Mouse (Mus musculus) embryonic stem cell, embryonic (primary cell): ENCODE measurements around the gene Slc25a22.

ENCODE experiments used
- CTCF ChIA-PET, 4 experiments: fragments of 300-600 bp in 2 of 4; fragments of 350-600 bp in 2 of 4; sonication (Branson Sonifier 250); formaldehyde crosslinking; loops; one replicate each; lab custom pipeline; 2022; ENCODE audit warnings: inconsistent platforms in 2 of 4; lab: Charles Lee
- POLR2A ChIA-PET, 4 experiments: fragments of 300-600 bp in 2 of 4; fragments of 350-600 bp in 2 of 4; sonication (Branson Sonifier 250); formaldehyde crosslinking; loops; one replicate each; lab custom pipeline; 2022; ENCODE audit warnings: antibody characterized with exemption in 4 of 4, inconsistent platforms in 1 of 4; lab: Charles Lee

The Slc25a22 gene

GRCm38 (mm10) chr7:141457986-141458660 lies 20.4 kb upstream of the Slc25a22 start:
- ChIA-PET POLR2A (interaction anchor here in 3 of 4 experiments (0.6 to 38.4 kb wide), 25 partner anchors 0 to 545 kb away, joined by 3 to 944 read pairs (median 4); partner anchors contain the start of genes Rplp2 (in 3 of the 3), Cd151 (in 2 of the 3), Cend1 (in 2 of the 3) and Cracr2b (in 2 of the 3)), CTCF (interaction anchor here (0.5 to 3.8 kb wide), 44 partner anchors 9 to 913 kb away, joined by 3 to 27 read pairs (median 3); partner anchors contain the start of genes Rplp2 (in 2 of the 4), Cd151 (in 1 of the 4), Cend1 (in 1 of the 4) and Chid1 (in 1 of the 4))

- ChIA-PET CTCF (interaction anchor here (0.5 to 3.8 kb wide), 15 partner anchors 10 to 159 kb away, joined by 3 to 27 read pairs (median 6); partner anchors contain the start of genes Cd151 (in 1 of the 4), Eps8l2 (in 1 of the 4) and Rplp2 (in 1 of the 4)), POLR2A (interaction anchor here in 3 of 4 experiments (0.6 to 38.4 kb wide), 11 partner anchors 1 to 194 kb away, joined by 3 to 944 read pairs (median 8); partner anchors contain the start of genes Cd151 (in 2 of the 3), Cracr2b (in 2 of the 3), Pnpla2 (in 2 of the 3) and Polr2l (in 2 of the 3))
These were observed 19.5 kb upstream of the Slc25a22 start for GRCm38 (mm10) chr7:141457236-141457635.

- ChIA-PET CTCF (interaction anchor here in 2 of 4 experiments (0.6 to 3.2 kb wide), 5 partner anchors 12 to 118 kb away, joined by 3 to 21 read pairs (median 9); partner anchors contain the start of genes Cd151 (in 1 of the 2) and Eps8l2 (in 1 of the 2)), POLR2A (interaction anchor here in 3 of 4 experiments (0.6 to 38.4 kb wide), 9 partner anchors 1 to 51 kb away, joined by 3 to 944 read pairs (median 465); partner anchors contain the start of genes Cd151 (in 2 of the 3), Cracr2b (in 2 of the 3), Pnpla2 (in 2 of the 3) and Polr2l (in 2 of the 3))
These were observed 19.0 kb upstream of the Slc25a22 start for GRCm38 (mm10) chr7:141456739-141457138.

GRCm38 (mm10) chr7:141455610-141456314 lies 18.1 kb upstream of the Slc25a22 start:
- CTCF ChIA-PET, result interaction anchor here in 2 of 4 experiments (0.6 to 3.2 kb wide), 10 partner anchors 9 to 177 kb away, joined by 3 to 21 read pairs (median 6); partner anchors contain the start of genes Cd151 (in 1 of the 2), Pidd1 (in 1 of the 2), Rplp2 (in 1 of the 2) and Sct (in 1 of the 2)
- POLR2A ChIA-PET, result interaction anchor here (0.6 to 38.4 kb wide), 26 partner anchors 3 to 482 kb away, joined by 3 to 944 read pairs (median 6); partner anchors contain the start of genes Polr2l (in 3 of the 4), Rplp2 (in 3 of the 4), Tspan4 (in 3 of the 4) and Cd151 (in 2 of the 4)

GRCm38 (mm10) chr7:141454967-141455551 lies 17.4 kb upstream of the Slc25a22 start, which contains the start of gene Pnpla2:
TSS of gene Pnpla2 (plus strand) at chr7:141455198.
- POLR2A ChIA-PET, result interaction anchor here (0.6 to 38.4 kb wide), 33 partner anchors 4 to 482 kb away, joined by 3 to 944 read pairs (median 4); partner anchors contain the start of genes Cd151 (in 3 of the 4), Polr2l (in 3 of the 4), Rplp2 (in 3 of the 4) and Tspan4 (in 3 of the 4)
- CTCF ChIA-PET, result interaction anchor here in 2 of 4 experiments (0.6 to 3.2 kb wide), 14 partner anchors 8 to 176 kb away, joined by 3 to 21 read pairs (median 4); partner anchors contain the start of genes Cd151 (in 1 of the 2), Rplp2 (in 1 of the 2) and Sct (in 1 of the 2)

- POLR2A ChIA-PET, result interaction anchor here (0.6 to 26.7 kb wide), 14 partner anchors 10 to 238 kb away, joined by 3 to 944 read pairs (median 8); partner anchors contain the start of genes Cd151 (in 2 of the 4), Cend1 (in 2 of the 4), Cracr2b (in 2 of the 4) and Pidd1 (in 2 of the 4)
- CTCF ChIA-PET, result interaction anchor here in 1 of 4 experiments (0.7 to 3.2 kb wide), 3 partner anchors 16 to 75 kb away, joined by 3 to 15 read pairs (median 3); partner anchors contain the start of gene Slc25a22
These were observed 15.9 kb upstream of the Slc25a22 start for GRCm38 (mm10) chr7:141453636-141454035.

GRCm38 (mm10) chr7:141451928-141452327 lies 14.2 kb upstream of the Slc25a22 start:
- CTCF ChIA-PET, result interaction anchor here in 2 of 4 experiments (1.5 to 1.8 kb wide), 2 partner anchors 9 to 12 kb away, joined by 5 to 6 read pairs; no protein-coding TSS in a partner anchor
- POLR2A ChIA-PET, result interaction anchor here (0.6 to 26.7 kb wide), 23 partner anchors 8 to 235 kb away, joined by 3 to 944 read pairs (median 3); partner anchors contain the start of genes Cd151 (in 3 of the 4), Polr2l (in 3 of the 4), Taldo1 (in 3 of the 4) and Tspan4 (in 3 of the 4)

- ChIA-PET POLR2A (interaction anchor here (0.5 to 26.7 kb wide), 68 partner anchors 8 to 1606 kb away, joined by 3 to 944 read pairs (median 4); partner anchors contain the start of genes Cd151 (in 4 of the 4), Chid1 (in 3 of the 4), Cracr2b (in 3 of the 4) and Polr2l (in 3 of the 4)), CTCF (interaction anchor here (0.6 to 1.4 kb wide), 18 partner anchors 8 to 177 kb away, joined by 3 to 14 read pairs (median 4); partner anchors contain the start of gene Taldo1 (in 1 of the 4))
These were observed 9.7 kb upstream of the Slc25a22 start, which contains the start of gene Rplp2 for GRCm38 (mm10) chr7:141447110-141447991. TSS of gene Rplp2 (plus strand) at chr7:141447370.

- CTCF ChIA-PET, result interaction anchor here (0.6 to 1.4 kb wide), 13 partner anchors 9 to 167 kb away, joined by 3 to 14 read pairs (median 4); no protein-coding TSS in a partner anchor
- POLR2A ChIA-PET, result interaction anchor here (0.6 to 26.7 kb wide), 36 partner anchors 8 to 604 kb away, joined by 3 to 944 read pairs (median 6); partner anchors contain the start of genes Cd151 (in 3 of the 4), Cend1 (in 2 of the 4), Chid1 (in 2 of the 4) and Cracr2b (in 2 of the 4)
These were observed 8.7 kb upstream of the Slc25a22 start for GRCm38 (mm10) chr7:141446374-141446773.

GRCm38 (mm10) chr7:141443828-141444237 lies 6.1 kb upstream of the Slc25a22 start, which contains the start of gene Pidd1:
TSS of gene Pidd1 (minus strand) at chr7:141444025.
- CTCF ChIA-PET, result interaction anchor here in 3 of 4 experiments (0.5 to 2.9 kb wide), 23 partner anchors 8 to 228 kb away, joined by 3 to 17 read pairs (median 5); partner anchors contain the start of genes Cend1 (in 2 of the 3), Pnpla2 (in 2 of the 3), Taldo1 (in 2 of the 3) and Eps8l2 (in 1 of the 3)
- POLR2A ChIA-PET, result interaction anchor here in 3 of 4 experiments (0.9 to 21.5 kb wide), 32 partner anchors 8 to 418 kb away, joined by 3 to 465 read pairs (median 7); partner anchors contain the start of genes Cd151 (in 2 of the 3), Cend1 (in 2 of the 3), Cracr2b (in 2 of the 3) and Pnpla2 (in 2 of the 3)

- POLR2A ChIA-PET, result interaction anchor here in 3 of 4 experiments (0.6 to 21.5 kb wide), 41 partner anchors 8 to 417 kb away, joined by 3 to 465 read pairs (median 5); partner anchors contain the start of genes Pnpla2 (in 3 of the 3), Cd151 (in 2 of the 3), Cend1 (in 2 of the 3) and Cracr2b (in 2 of the 3)
These were observed 5.6 kb upstream of the Slc25a22 start for GRCm38 (mm10) chr7:141443081-141443821.

GRCm38 (mm10) chr7:141442199-141442598 lies 4.5 kb upstream of the Slc25a22 start:
- ChIA-PET POLR2A (interaction anchor here in 3 of 4 experiments (0.6 to 21.5 kb wide), 25 partner anchors 8 to 391 kb away, joined by 3 to 465 read pairs (median 6); partner anchors contain the start of genes Cd151 (in 2 of the 3), Cracr2b (in 2 of the 3), Pnpla2 (in 2 of the 3) and Cend1 (in 1 of the 3)), CTCF (interaction anchor here in 3 of 4 experiments (0.7 to 2.9 kb wide), 21 partner anchors 10 to 173 kb away, joined by 3 to 17 read pairs (median 5); partner anchors contain the start of genes Cend1 (in 1 of the 3), Polr2l (in 1 of the 3), Taldo1 (in 1 of the 3) and Tspan4 (in 1 of the 3))

More at GRCm38 (mm10) chr7:141443081-141443821, 5.6 kb upstream of the Slc25a22 start:
- CTCF ChIA-PET, result interaction anchor here (0.5 to 2.9 kb wide), 31 partner anchors 9 to 227 kb away, joined by 3 to 17 read pairs (median 5); partner anchors contain the start of genes Cend1 (in 2 of the 4), Pnpla2 (in 2 of the 4), Taldo1 (in 2 of the 4) and Eps8l2 (in 1 of the 4)

GRCm38 (mm10) chr7:141441460-141441859 lies 3.8 kb upstream of the Slc25a22 start:
- ChIA-PET CTCF (interaction anchor here in 3 of 4 experiments (0.6 to 2.8 kb wide), 7 partner anchors 17 to 173 kb away, joined by 3 to 13 read pairs (median 3); no protein-coding TSS in a partner anchor), POLR2A (interaction anchor here in 2 of 4 experiments (0.8 to 21.5 kb wide), 13 partner anchors 11 to 113 kb away, joined by 3 to 465 read pairs (median 8); partner anchors contain the start of genes Pnpla2 (in 2 of the 2), Taldo1 (in 2 of the 2), Cd151 (in 1 of the 2) and Cend1 (in 1 of the 2))
